Mouse (Mus musculus) lung, embryonic 15.5 days (tissue): ENCODE measurements at regions not wholly inside any gene's neighbourhood (a gene's known extent, or its start where the extent isn't known, plus 50 kb on each side); places are given as distances from the start of the nearest gene placed in this dataset.

Experiments
- ATAC-seq: fragments of 200-750 bp; cut with Nextera tagmentation; 2 replicates; pipeline ENCODE4 v1.8.0; 2017; ENCODE audit warnings: moderate number of reproducible peaks, borderline replicate concordance; ENCODE audit not compliant: low FRiP score, low TSS enrichment; ENCODE audit errors: extremely low read depth
- H3K27ac ChIP-seq: fragments of 300-500 bp; sonication (generic); 2 replicates; pipeline ENCODE4 v1.5.1; 2015; ENCODE audit warnings: moderate library complexity, mild to moderate bottlenecking, inconsistent platforms
- H3K27me3 ChIP-seq: fragments of 300-500 bp; sonication (generic); 2 replicates; pipeline ENCODE4 v1.6.1; 2015; ENCODE audit warnings: inconsistent platforms
- H3K36me3 ChIP-seq: fragments of 300-500 bp; sonication (generic); 2 replicates; pipeline ENCODE4 v1.6.1; 2015; ENCODE audit warnings: inconsistent platforms
- H3K4me1 ChIP-seq: fragments of 300-500 bp; sonication (generic); 2 replicates; pipeline ENCODE4 v1.6.1; 2015; ENCODE audit warnings: inconsistent platforms
- H3K4me2 ChIP-seq: fragments of 300-500 bp; sonication (generic); 2 replicates; pipeline ENCODE4 v1.6.1; 2015; ENCODE audit warnings: inconsistent platforms, mild to moderate bottlenecking, moderate library complexity
- H3K4me3 ChIP-seq: fragments of 300-500 bp; sonication (generic); 2 replicates; pipeline ENCODE4 v1.5.1; 2015; ENCODE audit warnings: mild to moderate bottlenecking, inconsistent platforms
- H3K9ac ChIP-seq: fragments of 300-500 bp; sonication (generic); 2 replicates; pipeline ENCODE4 v1.6.1; 2015; ENCODE audit warnings: inconsistent platforms
- H3K9me3 ChIP-seq: fragments of 300-500 bp; sonication (generic); 2 replicates; pipeline ENCODE4 v1.6.1; 2016; ENCODE audit warnings: inconsistent platforms
- WGBS: fragments of 180-500 bp; shearing (Covaris S2); methylation state at CpG from one replicate; pipeline ENCODE4 v1.1.7; 2015; 5-methylcytosine and 5-hydroxymethylcytosine counted together

- Histone ChIP-seq H3K27ac (no peak overlapping the region), H3K4me2 (no peak overlapping the region)
- 56% methylated on average over 10 of the region's 10 CpGs for WGBS
Measured at GRCm38 (mm10) chr9:47321106-47321789, 208.7 kb upstream of the Cadm1 start.

GRCm38 (mm10) chr9:47322293-47322692 lies 207.7 kb upstream of the Cadm1 start:
- H3K27ac ChIP-seq, result no peak overlapping the region
- H3K27me3 ChIP-seq, result no peaks in the 10 kb centered on the region
- H3K4me3 ChIP-seq, result no peak overlapping the region
- H3K9ac ChIP-seq, result no peak overlapping the region
- H3K4me1 ChIP-seq, result peaks cover 3% of the 10 kb centered on the region; the same call in 1 of the 2 replicates
- H3K9me3 ChIP-seq, result no peaks in the 10 kb centered on the region
- H3K4me2 ChIP-seq, result no peak overlapping the region
- H3K36me3 ChIP-seq, result no peaks in the 10 kb centered on the region
- no peak for ATAC-seq
- 58% methylated on average over 5 of the region's 5 CpGs for WGBS

More at GRCm38 (mm10) chr9:47321106-47321789, 208.7 kb upstream of the Cadm1 start:
- no peak overlapping the region for H3K4me3 ChIP-seq
- H3K36me3 ChIP-seq, result no peaks in the 10 kb centered on the region
- no peak for ATAC-seq
- no peaks in the 10 kb centered on the region for H3K27me3 ChIP-seq
- no peaks in the 10 kb centered on the region for H3K9me3 ChIP-seq
- H3K9ac ChIP-seq, result no peak overlapping the region
- peaks cover 3% of the 10 kb centered on the region; the same call in 1 of the 2 replicates for H3K4me1 ChIP-seq

- H3K9me3 ChIP-seq, result no peaks in the 10 kb centered on the region
- H3K9ac ChIP-seq, result no peak overlapping the region
- no peak overlapping the region for H3K4me2 ChIP-seq
- H3K4me1 ChIP-seq, result peaks cover 3% of the 10 kb centered on the region; the same call in 1 of the 2 replicates
- H3K4me3 ChIP-seq, result no peak overlapping the region
- no peaks in the 10 kb centered on the region for H3K36me3 ChIP-seq
- H3K27me3 ChIP-seq, result no peaks in the 10 kb centered on the region
- ATAC-seq, result peak; percentile 46; the same call in 1 of the 2 replicates
- H3K27ac ChIP-seq, result no peak overlapping the region
- WGBS, result 62% methylated on average over 5 of the region's 5 CpGs
Measured at GRCm38 (mm10) chr9:47323051-47323450, 206.9 kb upstream of the Cadm1 start.

- no peaks in the 10 kb centered on the region for H3K36me3 ChIP-seq
- no peak for ATAC-seq
- no peaks in the 10 kb centered on the region for H3K27me3 ChIP-seq
- no peak overlapping the region for H3K4me3 ChIP-seq
- H3K9me3 ChIP-seq, result no peaks in the 10 kb centered on the region
- H3K27ac ChIP-seq, result no peak overlapping the region
- no peak overlapping the region for H3K4me2 ChIP-seq
- WGBS, result 99% methylated on average over 2 of the region's 2 CpGs
- no peak overlapping the region for H3K9ac ChIP-seq
- H3K4me1 ChIP-seq, result peaks cover 3% of the 10 kb centered on the region; the same call in 1 of the 2 replicates
Measured at GRCm38 (mm10) chr9:47327575-47327974, 202.4 kb upstream of the Cadm1 start.

- no peak overlapping the region for H3K9ac ChIP-seq
- no peak for ATAC-seq
- H3K4me3 ChIP-seq, result no peak overlapping the region
- H3K4me2 ChIP-seq, result no peak overlapping the region
- WGBS, result 32% methylated on average over 4 of the region's 4 CpGs
- H3K27ac ChIP-seq, result no peak overlapping the region
- H3K9me3 ChIP-seq, result no peaks in the 10 kb centered on the region
- H3K4me1 ChIP-seq, result 0 out of 2 replicates have a peak, but pooled peaks cover 4% of the 10 kb centered on the region
- no peaks in the 10 kb centered on the region for H3K36me3 ChIP-seq
- no peaks in the 10 kb centered on the region for H3K27me3 ChIP-seq
Measured at GRCm38 (mm10) chr9:47332929-47333328, 197.0 kb upstream of the Cadm1 start.

- Histone ChIP-seq H3K9ac (no peak overlapping the region), H3K4me3 (no peak overlapping the region), H3K36me3 (no peaks in the 10 kb centered on the region), H3K27me3 (no peaks in the 10 kb centered on the region), H3K4me2 (no peak overlapping the region), H3K27ac (no peak overlapping the region), H3K9me3 (no peaks in the 10 kb centered on the region), H3K4me1 (no peaks in the 10 kb centered on the region)
- WGBS, result 52% methylated on average over 4 of the region's 4 CpGs
- ATAC-seq, result no peak
Measured at GRCm38 (mm10) chr9:47338221-47338620, 191.8 kb upstream of the Cadm1 start.

GRCm38 (mm10) chr9:47346527-47347111 lies 183.4 kb upstream of the Cadm1 start:
- no peak for ATAC-seq
- Histone ChIP-seq H3K9me3 (no peaks in the 10 kb centered on the region), H3K27ac (no peak overlapping the region), H3K27me3 (0 out of 2 replicates have a peak, but pooled peaks cover 5% of the 10 kb centered on the region), H3K9ac (no peak overlapping the region), H3K4me3 (no peak overlapping the region), H3K36me3 (no peaks in the 10 kb centered on the region), H3K4me2 (no peak overlapping the region), H3K4me1 (no peaks in the 10 kb centered on the region)
- WGBS, result 80% methylated on average over 2 of the region's 2 CpGs

- Histone ChIP-seq H3K36me3 (no peaks in the 10 kb centered on the region), H3K9me3 (no peaks in the 10 kb centered on the region), H3K27ac (no peak overlapping the region), H3K4me2 (no peak overlapping the region), H3K27me3 (0 out of 2 replicates have a peak, but pooled peaks cover 6% of the 10 kb centered on the region), H3K4me3 (no peak overlapping the region), H3K9ac (no peak overlapping the region), H3K4me1 (peaks cover 11% of the 10 kb centered on the region)
- WGBS, result 73% methylated on average over 5 of the region's 5 CpGs
- no peak for ATAC-seq
Measured at GRCm38 (mm10) chr9:47350301-47350700, 179.7 kb upstream of the Cadm1 start.

GRCm38 (mm10) chr9:47351036-47351435 lies 178.9 kb upstream of the Cadm1 start:
- Histone ChIP-seq H3K4me3 (no peak overlapping the region), H3K4me2 (no peak overlapping the region), H3K36me3 (no peaks in the 10 kb centered on the region), H3K27ac (no peak overlapping the region), H3K4me1 (peaks cover 11% of the 10 kb centered on the region), H3K9me3 (no peaks in the 10 kb centered on the region), H3K27me3 (0 out of 2 replicates have a peak, but pooled peaks cover 6% of the 10 kb centered on the region), H3K9ac (no peak overlapping the region)
- 87% methylated on average over 6 of the region's 6 CpGs for WGBS
- no peak for ATAC-seq

GRCm38 (mm10) chr9:47353017-47353416 lies 177.0 kb upstream of the Cadm1 start:
- H3K4me2 ChIP-seq, result no peak overlapping the region
- H3K9me3 ChIP-seq, result no peaks in the 10 kb centered on the region
- WGBS, result 9% methylated on average over 2 of the region's 2 CpGs
- ATAC-seq, result peak; percentile 40; the same call in 1 of the 2 replicates
- no peak overlapping the region for H3K4me3 ChIP-seq
- H3K27me3 ChIP-seq, result 0 out of 2 replicates have a peak, but pooled peaks cover 6% of the 10 kb centered on the region
- no peak overlapping the region for H3K27ac ChIP-seq
- no peak overlapping the region for H3K9ac ChIP-seq
- H3K36me3 ChIP-seq, result no peaks in the 10 kb centered on the region
- peaks cover 16% of the 10 kb centered on the region for H3K4me1 ChIP-seq

GRCm38 (mm10) chr9:47353972-47354371 lies 176.0 kb upstream of the Cadm1 start:
- WGBS, result 77% methylated on average over 5 of the region's 5 CpGs
- Histone ChIP-seq H3K27ac (no peak overlapping the region), H3K4me2 (no peak overlapping the region), H3K4me3 (no peak overlapping the region), H3K9ac (no peak overlapping the region), H3K9me3 (no peaks in the 10 kb centered on the region), H3K36me3 (no peaks in the 10 kb centered on the region), H3K27me3 (0 out of 2 replicates have a peak, but pooled peaks cover 6% of the 10 kb centered on the region), H3K4me1 (peaks cover 26% of the 10 kb centered on the region)
- no peak for ATAC-seq

- no peak for ATAC-seq
- H3K4me2 ChIP-seq, result no peak overlapping the region
- peaks cover 27% of the 10 kb centered on the region for H3K4me1 ChIP-seq
- no peak overlapping the region for H3K4me3 ChIP-seq
- H3K9me3 ChIP-seq, result no peaks in the 10 kb centered on the region
- 79% methylated on average over 2 of the region's 2 CpGs for WGBS
- H3K9ac ChIP-seq, result no peak overlapping the region
- no peaks in the 10 kb centered on the region for H3K36me3 ChIP-seq
- 0 out of 2 replicates have a peak, but pooled peaks cover 6% of the 10 kb centered on the region for H3K27me3 ChIP-seq
- no peak overlapping the region for H3K27ac ChIP-seq
Measured at GRCm38 (mm10) chr9:47354423-47354822, 175.6 kb upstream of the Cadm1 start.
